Mouse (Mus musculus) testis, adult 2 months (tissue): ENCODE measurements around the gene Gm20662.

ENCODE experiments used
- CTCF ChIP-seq: fragments of 200-500 bp; IDR thresholded peaks from 2 replicates; pipeline ENCODE4 v1.5.1; 2012; ENCODE audit warnings: low read depth, mild to moderate bottlenecking, inconsistent platforms, low read length, moderate library complexity; ENCODE audit not compliant: control insufficient read depth, insufficient read depth, insufficient replicate concordance
- POLR2A ChIP-seq: fragments of 200-500 bp; IDR thresholded peaks from 2 replicates; pipeline ENCODE4 v1.6.1; 2012; ENCODE audit warnings: low read depth, mild to moderate bottlenecking, inconsistent platforms, low read length, moderate library complexity; ENCODE audit not compliant: control insufficient read depth

DNA sequence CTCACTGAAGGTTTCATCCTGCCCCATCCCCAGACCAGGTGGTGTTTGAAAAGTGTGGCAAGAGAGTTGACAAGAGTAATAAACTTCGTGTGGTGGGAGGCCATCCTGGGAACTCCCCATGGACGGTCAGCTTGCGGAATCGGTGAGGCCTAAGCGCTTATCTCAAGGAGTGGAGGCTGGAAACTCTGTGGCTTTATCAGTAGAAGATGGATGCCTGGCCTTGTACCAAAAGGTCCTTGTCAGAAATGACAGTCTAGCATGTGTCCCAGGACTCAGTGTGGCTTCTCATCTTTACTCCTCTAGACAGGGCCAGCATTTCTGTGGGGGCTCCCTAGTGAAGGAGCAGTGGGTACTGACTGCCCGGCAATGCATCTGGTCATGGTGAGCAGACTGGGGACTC lies 87.4 kb downstream of the Gm20662 start:
- TF ChIP-seq POLR2A (no peak), CTCF (no peak)
